Mouse (Mus musculus) stomach, postnatal 0 days (tissue): ENCODE results near the gene Dlgap1. TPM values are rescaled to one million over a fixed set of nuclear protein-coding genes. Genes with fewer than 3 reads are reported as not detected.

Experiments
- ATAC-seq: fragments of 200-750 bp; cut with Nextera tagmentation; 2 replicates; pipeline ENCODE4 v1.8.0; 2017; ENCODE audit not compliant: low FRiP score, low TSS enrichment
- DNase-seq: peaks from one replicate; pipeline ENCODE4 v3.0.0-alpha.2; 2016; ENCODE audit warnings: low spot score
- H3K27ac ChIP-seq: fragments of 300-500 bp; sonication (generic); replicated peaks from 2 replicates; pipeline ENCODE4 v1.5.1; 2014; ENCODE audit warnings: mild to moderate bottlenecking, control low read depth
- H3K27me3 ChIP-seq: fragments of 300-500 bp; sonication (generic); 2 replicates; pipeline ENCODE4 v1.6.1; 2014; ENCODE audit warnings: low read length; ENCODE audit not compliant: control insufficient read depth, insufficient read depth
- H3K36me3 ChIP-seq: fragments of 300-500 bp; sonication (generic); 2 replicates; pipeline ENCODE4 v1.6.1; 2014; ENCODE audit warnings: low read length, mixed read lengths; ENCODE audit not compliant: control insufficient read depth, insufficient read depth
- H3K4me1 ChIP-seq: fragments of 300-500 bp; sonication (generic); replicated peaks from 2 replicates; pipeline ENCODE4 v1.6.1; 2014; ENCODE audit warnings: antibody characterized with exemption; ENCODE audit not compliant: control insufficient read depth, insufficient read depth
- H3K4me2 ChIP-seq: fragments of 300-500 bp; sonication (generic); replicated peaks from 2 replicates; pipeline ENCODE4 v1.6.1; 2014; ENCODE audit warnings: low read depth, mild to moderate bottlenecking, control low read depth, moderate library complexity
- H3K4me3 ChIP-seq: fragments of 300-500 bp; sonication (generic); 2 replicates; pipeline ENCODE4 v1.5.1; 2014; ENCODE audit warnings: low read depth, low read length, control low read depth
- H3K9ac ChIP-seq: fragments of 300-500 bp; sonication (generic); 2 replicates; pipeline ENCODE4 v1.6.1; 2014; ENCODE audit warnings: mild to moderate bottlenecking, low read length, control low read depth, mixed read lengths
- H3K9me3 ChIP-seq: fragments of 300-500 bp; sonication (generic); 2 replicates; pipeline ENCODE4 v1.6.1; 2016; ENCODE audit warnings: low read length; ENCODE audit not compliant: control insufficient read depth
- CTCF ChIP-seq: IDR thresholded peaks from 2 replicates; pipeline ENCODE4 v1.5.1; 2016; ENCODE audit warnings: antibody characterized with exemption, low read depth, mild to moderate bottlenecking, moderate library complexity
- EP300 ChIP-seq: optimal IDR thresholded peaks from 2 replicates; pipeline ENCODE3; 2016; ENCODE audit warnings: antibody characterized with exemption
- WGBS: fragments of 180-500 bp; shearing (Covaris S2); extraction: QIAGEN DNeasy Blood & Tissue Kit; methylation state at CpG from one replicate; pipeline ENCODE4 v1.1.7; 2014; 5-methylcytosine and 5-hydroxymethylcytosine counted together
- polyA plus RNA-seq: library from polyadenylated mRNA; unstranded; fragments of >200 nt; fragmentation: Nextera tagmentation; extraction: Ambion mirVana; gene quantifications from 2 replicates; pipeline ENCODE4 v1.2.1, GENCODE M21; 2015

Dlgap1 gene
- polyA plus RNA-seq, 1 experiment from 2014 or later = 1.6 TPM

GRCm38 (mm10) chr17:70363971-70364370, 395.1 kb downstream of the Dlgap1 start:
- Histone ChIP-seq H3K27ac (no peak overlapping the region), H3K9me3 (no peaks in the 10 kb centered on the region), H3K4me3 (no peak overlapping the region), H3K4me1 (no peaks in the 10 kb centered on the region), H3K27me3 (no peaks in the 10 kb centered on the region), H3K9ac (no peak overlapping the region), H3K4me2 (no peak overlapping the region), H3K36me3 (no peaks in the 10 kb centered on the region)
- no peak for DNase-seq
- 56% methylated on average over 1 of the region's 1 CpGs for WGBS
- no peak for TF ChIP-seq CTCF
- TF ChIP-seq EP300 = no peak
- no peak for ATAC-seq

- no peaks in the 10 kb centered on the region for H3K36me3 ChIP-seq
- TF ChIP-seq EP300 = no peak
- no peak for TF ChIP-seq CTCF
- no peaks in the 10 kb centered on the region for H3K4me1 ChIP-seq
- no peak overlapping the region for H3K27ac ChIP-seq
- 48% methylated on average over 3 of the region's 3 CpGs for WGBS
- H3K27me3 ChIP-seq = no peaks in the 10 kb centered on the region
- no peak overlapping the region for H3K4me2 ChIP-seq
- no peak for DNase-seq
- H3K9ac ChIP-seq = no peak overlapping the region
- no peak for ATAC-seq
- H3K9me3 ChIP-seq = no peaks in the 10 kb centered on the region
- no peak overlapping the region for H3K4me3 ChIP-seq
Observed at GRCm38 (mm10) chr17:70369124-70369523, 400.3 kb downstream of the Dlgap1 start.

GRCm38 (mm10) chr17:70377020-70377419, 408.1 kb downstream of the Dlgap1 start:
- no peak for ATAC-seq
- Histone ChIP-seq H3K4me3 (no peak overlapping the region), H3K27ac (no peak overlapping the region), H3K9ac (no peak overlapping the region), H3K27me3 (no peaks in the 10 kb centered on the region), H3K4me2 (no peak overlapping the region), H3K36me3 (no peaks in the 10 kb centered on the region), H3K4me1 (no peaks in the 10 kb centered on the region), H3K9me3 (no peaks in the 10 kb centered on the region)
- DNase-seq = no peak
- TF ChIP-seq CTCF = peak; percentile 59
- no peak for TF ChIP-seq EP300
- WGBS = 71% methylated on average over 4 of the region's 4 CpGs

- Histone ChIP-seq H3K4me2 (no peak overlapping the region), H3K36me3 (no peaks in the 10 kb centered on the region), H3K27me3 (no peaks in the 10 kb centered on the region), H3K9me3 (no peaks in the 10 kb centered on the region), H3K9ac (no peak overlapping the region), H3K4me1 (no peaks in the 10 kb centered on the region), H3K4me3 (no peak overlapping the region), H3K27ac (no peak overlapping the region)
- TF ChIP-seq EP300 (no peak), CTCF (no peak)
- ATAC-seq (no peak), DNase-seq (no peak)
- WGBS = 50% methylated on average over 1 of the region's 1 CpGs
Observed at GRCm38 (mm10) chr17:70388447-70388846, 419.6 kb downstream of the Dlgap1 start.

- Histone ChIP-seq H3K9ac (no peak overlapping the region), H3K4me1 (no peaks in the 10 kb centered on the region), H3K4me2 (no peak overlapping the region), H3K27me3 (no peaks in the 10 kb centered on the region), H3K4me3 (no peak overlapping the region), H3K36me3 (no peaks in the 10 kb centered on the region), H3K9me3 (no peaks in the 10 kb centered on the region), H3K27ac (no peak overlapping the region)
- ATAC-seq (no peak), DNase-seq (no peak)
- 13% methylated on average over 3 of the region's 3 CpGs for WGBS
- TF ChIP-seq EP300 (no peak), CTCF (no peak)
Observed at GRCm38 (mm10) chr17:70397220-70397619, 428.3 kb downstream of the Dlgap1 start.

GRCm38 (mm10) chr17:70397708-70398107, 428.8 kb downstream of the Dlgap1 start:
- H3K9ac ChIP-seq = no peak overlapping the region
- no peak overlapping the region for H3K27ac ChIP-seq
- WGBS = 45% methylated on average over 8 of the region's 8 CpGs
- H3K9me3 ChIP-seq = no peaks in the 10 kb centered on the region
- no peaks in the 10 kb centered on the region for H3K4me1 ChIP-seq
- H3K27me3 ChIP-seq = no peaks in the 10 kb centered on the region
- TF ChIP-seq CTCF (no peak), EP300 (no peak)
- no peak overlapping the region for H3K4me2 ChIP-seq
- H3K4me3 ChIP-seq = no peak overlapping the region
- H3K36me3 ChIP-seq = no peaks in the 10 kb centered on the region
- ATAC-seq (no peak), DNase-seq (no peak)
